Mouse (Mus musculus) stomach, embryonic 16.5 days (tissue): ENCODE results near the gene Nova2. TPM values are rescaled to one million over a fixed set of nuclear protein-coding genes. Genes with fewer than 3 reads are reported as not detected.

ENCODE experiments used
- ATAC-seq: fragments of 200-750 bp; cut with Nextera tagmentation; 2 replicates; pipeline ENCODE4 v1.8.0; 2017; ENCODE audit warnings: moderate number of reproducible peaks, moderate TSS enrichment; ENCODE audit not compliant: insufficient read depth, low FRiP score
- H3K27ac ChIP-seq: fragments of 300-500 bp; sonication (generic); 2 replicates; pipeline ENCODE4 v1.5.1; 2014; ENCODE audit warnings: low read length
- H3K27me3 ChIP-seq: fragments of 300-500 bp; sonication (generic); 2 replicates; pipeline ENCODE4 v1.6.1; 2014; ENCODE audit warnings: low read length, control low read depth, mixed read lengths; ENCODE audit not compliant: control insufficient read depth, insufficient read depth
- H3K36me3 ChIP-seq: fragments of 300-500 bp; sonication (generic); 2 replicates; pipeline ENCODE4 v1.6.1; 2014; ENCODE audit warnings: low read length; ENCODE audit not compliant: control insufficient read depth, insufficient read depth
- H3K4me1 ChIP-seq: fragments of 300-500 bp; sonication (generic); 2 replicates; pipeline ENCODE4 v1.6.1; 2014; ENCODE audit warnings: low read length, control low read depth, mixed read lengths; ENCODE audit not compliant: control insufficient read depth, insufficient read depth
- H3K4me2 ChIP-seq: fragments of 300-500 bp; sonication (generic); 2 replicates; pipeline ENCODE4 v1.6.1; 2014; ENCODE audit warnings: low read depth, low read length, mixed read lengths
- H3K4me3 ChIP-seq: fragments of 300-500 bp; sonication (generic); replicated peaks from 2 replicates; pipeline ENCODE4 v1.5.1; 2014; ENCODE audit warnings: mild to moderate bottlenecking, low read length
- H3K9ac ChIP-seq: fragments of 300-500 bp; sonication (generic); 2 replicates; pipeline ENCODE4 v1.6.1; 2014; ENCODE audit warnings: low read length
- H3K9me3 ChIP-seq: fragments of 300-500 bp; sonication (generic); replicated peaks from 2 replicates; pipeline ENCODE4 v1.6.1; 2016; ENCODE audit warnings: low read length, control low read depth; ENCODE audit not compliant: control insufficient read depth
- WGBS: fragments of 180-500 bp; shearing (Covaris S2); extraction: QIAGEN DNeasy Blood & Tissue Kit; methylation state at CpG from one replicate; pipeline ENCODE4 v1.1.7; 2014; 5-methylcytosine and 5-hydroxymethylcytosine counted together
- polyA plus RNA-seq: library from polyadenylated mRNA; unstranded; fragments of >200 nt; fragmentation: Nextera tagmentation; extraction: Ambion mirVana; gene quantifications from 2 replicates; pipeline ENCODE4 v1.2.1, GENCODE M21; 2015

The Nova2 gene
- polyA plus RNA-seq, 1 experiment from 2014 or later, result 0.62 TPM

- WGBS, result 1% methylated on average over 17 of the region's 17 CpGs
- peaks cover 69% of the 10 kb centered on the region for H3K27me3 ChIP-seq
- peak overlapping the region; percentile 10 for H3K4me3 ChIP-seq
These were observed 36.6 kb downstream of the Nova2 start for GRCm38 (mm10) chr7:18962171-18962792.

GRCm38 (mm10) chr7:18962795-18963194 is 37.1 kb downstream of the Nova2 start:
- Histone ChIP-seq H3K4me3 (peak overlapping the region; percentile 10), H3K27ac (no peak overlapping the region), H3K27me3 (peaks cover 66% of the 10 kb centered on the region), H3K4me2 (peak overlapping the region; percentile 20), H3K9me3 (no peaks in the 10 kb centered on the region), H3K36me3 (no peaks in the 10 kb centered on the region), H3K9ac (no peak overlapping the region), H3K4me1 (peaks cover 10% of the 10 kb centered on the region; the same call in 1 of the 2 replicates)
- under 1% methylated on average over 20 of the region's 20 CpGs for WGBS
- ATAC-seq, result no peak

More at GRCm38 (mm10) chr7:18962171-18962792, 36.6 kb downstream of the Nova2 start:
- no peak overlapping the region for H3K9ac ChIP-seq
- ATAC-seq, result no peak
- no peaks in the 10 kb centered on the region for H3K36me3 ChIP-seq
- peak overlapping the region; percentile 20; the same call in 1 of the 2 replicates for H3K4me2 ChIP-seq
- H3K9me3 ChIP-seq, result no peaks in the 10 kb centered on the region
- H3K4me1 ChIP-seq, result peaks cover 10% of the 10 kb centered on the region; the same call in 1 of the 2 replicates
- H3K27ac ChIP-seq, result no peak overlapping the region

- WGBS, result under 1% methylated on average over 19 of the region's 19 CpGs
- Histone ChIP-seq H3K9ac (no peak overlapping the region), H3K27me3 (peaks cover 66% of the 10 kb centered on the region), H3K9me3 (no peaks in the 10 kb centered on the region), H3K4me1 (peaks cover 10% of the 10 kb centered on the region; the same call in 1 of the 2 replicates), H3K4me3 (no peak overlapping the region), H3K27ac (no peak overlapping the region), H3K4me2 (0 out of 2 replicates have a peak overlapping the region, but pooled peaks have one; percentile 2), H3K36me3 (no peaks in the 10 kb centered on the region)
- no peak for ATAC-seq
These were observed 37.7 kb downstream of the Nova2 start for GRCm38 (mm10) chr7:18963294-18963843.

DNA sequence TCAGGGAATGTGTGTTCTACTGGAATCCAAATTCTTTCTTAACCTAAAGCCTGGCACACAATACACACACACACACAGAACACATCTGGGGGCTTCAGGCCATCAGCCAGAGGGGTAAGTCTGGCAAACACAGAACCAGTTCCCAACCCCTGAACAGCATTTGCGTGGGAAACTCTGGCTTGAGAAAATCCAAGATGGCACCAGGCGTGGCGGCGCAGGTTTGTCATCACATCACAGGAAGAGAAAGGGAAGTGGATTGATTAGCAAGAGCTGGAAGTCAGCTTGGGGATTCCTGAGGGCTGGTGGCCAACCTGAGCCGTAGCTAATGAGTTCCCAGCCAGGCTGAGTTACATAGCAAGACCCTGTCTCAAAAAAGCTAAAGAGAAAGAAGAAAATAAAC is 39.6 kb downstream of the Nova2 start:
- peaks cover 52% of the 10 kb centered on the region for H3K27me3 ChIP-seq
- H3K9me3 ChIP-seq, result no peaks in the 10 kb centered on the region
- H3K4me1 ChIP-seq, result 0 out of 2 replicates have a peak, but pooled peaks cover 10% of the 10 kb centered on the region
- ATAC-seq, result no peak
- H3K4me2 ChIP-seq, result no peak overlapping the region
- 81% methylated on average over 5 of the region's 5 CpGs for WGBS
- no peak overlapping the region for H3K4me3 ChIP-seq
- H3K27ac ChIP-seq, result no peak overlapping the region
- H3K9ac ChIP-seq, result no peak overlapping the region
- H3K36me3 ChIP-seq, result no peaks in the 10 kb centered on the region

GRCm38 (mm10) chr7:18967603-18968002 is 41.9 kb downstream of the Nova2 start:
- Histone ChIP-seq H3K9ac (no peak overlapping the region), H3K9me3 (no peaks in the 10 kb centered on the region), H3K27me3 (peaks cover 29% of the 10 kb centered on the region), H3K36me3 (no peaks in the 10 kb centered on the region), H3K4me3 (no peak overlapping the region), H3K4me1 (0 out of 2 replicates have a peak, but pooled peaks cover 5% of the 10 kb centered on the region), H3K27ac (no peak overlapping the region), H3K4me2 (no peak overlapping the region)
- ATAC-seq, result no peak
- WGBS, result 10% methylated on average over 8 of the region's 8 CpGs

DNA sequence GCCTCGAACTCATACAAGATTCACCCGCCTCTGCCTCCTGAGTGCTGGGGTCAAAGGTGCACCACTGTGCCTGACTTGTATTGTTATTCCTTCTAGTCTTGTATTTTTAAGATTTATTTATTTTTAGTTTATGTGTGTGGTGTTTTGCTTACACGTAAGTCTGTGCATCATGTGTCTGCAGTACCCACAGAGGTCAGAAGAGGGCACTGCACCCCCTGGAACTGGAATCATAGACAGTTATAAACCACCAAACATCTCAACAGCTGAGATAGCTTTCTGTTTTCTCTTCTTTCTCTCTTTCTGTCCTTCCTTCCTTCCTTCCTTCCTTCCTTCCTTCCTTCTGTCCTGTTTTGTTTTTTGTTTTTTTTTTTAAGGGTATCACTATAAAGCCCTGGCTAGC is 45.3 kb downstream of the Nova2 start:
- H3K4me1 ChIP-seq, result no peaks in the 10 kb centered on the region
- H3K4me3 ChIP-seq, result no peak overlapping the region
- ATAC-seq, result no peak
- H3K36me3 ChIP-seq, result no peaks in the 10 kb centered on the region
- H3K4me2 ChIP-seq, result no peak overlapping the region
- H3K27ac ChIP-seq, result no peak overlapping the region
- H3K9ac ChIP-seq, result no peak overlapping the region
- H3K9me3 ChIP-seq, result no peaks in the 10 kb centered on the region
- 87% methylated on average over 3 of the region's 3 CpGs for WGBS
- H3K27me3 ChIP-seq, result peaks cover 1% of the 10 kb centered on the region; the same call in 1 of the 2 replicates

- Histone ChIP-seq H3K4me2 (no peak overlapping the region), H3K4me1 (no peaks in the 10 kb centered on the region), H3K27ac (no peak overlapping the region), H3K27me3 (no peaks in the 10 kb centered on the region), H3K4me3 (no peak overlapping the region), H3K9me3 (no peaks in the 10 kb centered on the region), H3K9ac (no peak overlapping the region), H3K36me3 (no peaks in the 10 kb centered on the region)
- WGBS, result 74% methylated on average over 9 of the region's 9 CpGs
- ATAC-seq, result no peak
These were observed 52.7 kb downstream of the Nova2 start for GRCm38 (mm10) chr7:18978381-18978780.

GRCm38 (mm10) chr7:18986503-18986902 is 60.8 kb downstream of the Nova2 start:
- H3K4me2 ChIP-seq, result no peak overlapping the region
- no peak overlapping the region for H3K27ac ChIP-seq
- H3K9ac ChIP-seq, result no peak overlapping the region
- no peaks in the 10 kb centered on the region for H3K9me3 ChIP-seq
- H3K4me3 ChIP-seq, result no peak overlapping the region
- 0 out of 2 replicates have a peak, but pooled peaks cover 9% of the 10 kb centered on the region for H3K27me3 ChIP-seq
- no peak for ATAC-seq
- no peaks in the 10 kb centered on the region for H3K36me3 ChIP-seq
- H3K4me1 ChIP-seq, result peaks cover 5% of the 10 kb centered on the region; the same call in 1 of the 2 replicates
- WGBS, result 71% methylated on average over 2 of the region's 2 CpGs

GRCm38 (mm10) chr7:18987100-18987499 is 61.4 kb downstream of the Nova2 start, which contains the start of gene Nanos2:
Nanos2 (plus strand) TSS chr7:18987400.
- no peak within 1 kb of the TSS for H3K9ac ChIP-seq
- H3K36me3 ChIP-seq, result no peaks in the 10 kb centered on the region
- H3K4me1 ChIP-seq, result peaks cover 11% of the 10 kb centered on the region; the same call in 1 of the 2 replicates
- H3K4me2 ChIP-seq, result no peak within 1 kb of the TSS
- no peak within 1 kb of the TSS for H3K4me3 ChIP-seq
- WGBS, result 57% methylated on average over 2 of the region's 2 CpGs
- ATAC-seq, result no peak
- H3K27ac ChIP-seq, result no peak within 1 kb of the TSS
- H3K9me3 ChIP-seq, result no peaks in the 10 kb centered on the region
- peaks cover 13% of the 10 kb centered on the region; the same call in 1 of the 2 replicates for H3K27me3 ChIP-seq
